Mouse (Mus musculus) cortical plate, adult 2 months (tissue): ENCODE measurements around the gene Wars2. TPM values are rescaled to one million over a fixed set of nuclear protein-coding genes. Genes with fewer than 3 reads are reported as not detected.

Experiments
- H3K27ac ChIP-seq: fragments of 200-500 bp; 2 replicates; pipeline ENCODE4 v1.5.1; 2012; ENCODE audit warnings: low read length, control low read depth, inconsistent platforms; ENCODE audit not compliant: insufficient read depth
- H3K4me1 ChIP-seq: fragments of 200-500 bp; 2 replicates; pipeline ENCODE4 v1.6.1; 2011; ENCODE audit warnings: low read length; ENCODE audit not compliant: control insufficient read depth, insufficient read depth
- H3K4me3 ChIP-seq: fragments of 200-500 bp; 2 replicates; pipeline ENCODE4 v1.5.1; 2011; ENCODE audit warnings: mild to moderate bottlenecking, low read length, control low read depth; ENCODE audit not compliant: insufficient read depth
- CTCF ChIP-seq: fragments of 200-500 bp; IDR thresholded peaks from 2 replicates; pipeline ENCODE4 v1.5.1; 2011; ENCODE audit warnings: mild to moderate bottlenecking, control low read depth, low read length; ENCODE audit not compliant: insufficient read depth; ENCODE audit errors: extremely low read depth
- POLR2A ChIP-seq: fragments of 200-500 bp; IDR thresholded peaks from 2 replicates; pipeline ENCODE4 v1.6.1; 2011; ENCODE audit warnings: mild to moderate bottlenecking, low read length, control low read depth; ENCODE audit not compliant: insufficient read depth; ENCODE audit errors: extremely low read depth
- polyA plus RNA-seq: library from polyadenylated mRNA; depleted of rRNA; stranded (reverse); fragments of >200 nt; gene quantifications from 2 replicates; pipeline ENCODE4 v1.2.3, GENCODE M21; 2012; rRNA removed

The Wars2 gene
- 4.1 and 4.8 TPM in 2 replicates for polyA plus RNA-seq

DNA sequence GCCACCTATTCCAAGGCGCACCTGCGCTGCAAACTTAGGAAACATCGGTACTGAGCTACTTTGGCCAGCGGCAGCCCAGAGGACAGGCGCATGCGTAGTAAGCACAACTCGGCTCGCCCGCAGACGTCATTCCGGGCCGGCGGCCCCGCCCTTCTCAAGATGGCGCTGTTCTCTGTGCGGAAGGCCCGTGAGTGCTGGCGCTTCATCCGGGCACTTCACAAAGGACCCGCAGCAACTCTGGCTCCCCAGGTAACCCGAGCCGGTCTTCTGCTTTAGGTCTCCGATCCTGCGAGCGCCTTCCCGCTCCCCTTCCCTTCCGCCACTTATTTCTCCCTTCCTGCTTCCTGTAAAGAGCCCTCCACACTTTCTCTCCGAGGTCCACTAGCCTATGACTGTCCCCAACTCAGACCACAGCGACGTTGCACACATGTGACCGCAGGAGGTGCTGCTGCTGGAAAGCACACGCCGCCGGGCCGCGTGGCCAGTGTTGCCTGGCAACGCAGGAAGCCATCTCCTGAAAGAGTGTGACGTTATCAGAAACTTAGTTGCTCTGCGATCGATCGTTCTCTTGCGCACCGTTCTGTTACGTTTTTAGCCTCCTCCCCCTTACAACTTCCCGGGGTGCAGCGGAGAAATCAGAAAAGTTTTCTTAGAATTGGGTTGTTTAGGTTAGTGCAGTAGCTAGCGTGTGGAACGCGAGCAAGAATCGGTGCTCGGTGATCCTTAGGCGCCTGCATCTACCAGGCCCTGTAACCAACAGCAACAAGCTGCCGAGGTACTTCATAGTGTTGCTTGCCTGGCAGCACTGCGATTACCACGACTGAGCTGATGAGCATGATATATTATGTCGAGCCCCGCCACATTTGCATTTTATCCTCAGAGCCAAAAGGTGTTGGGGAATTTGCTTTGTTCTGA lies at the start of gene Wars2:
Gene Wars2, plus strand, starts transcription at position 129 of the 915 bp plus-strand sequence.
- peak within 1 kb of the TSS; percentile 54 for H3K4me3 ChIP-seq
- H3K4me1 ChIP-seq, result no peaks in the 10 kb centered on the region
- TF ChIP-seq POLR2A (peak; percentile 86), CTCF (no peak)
- peak within 1 kb of the TSS; percentile 51 for H3K27ac ChIP-seq

DNA sequence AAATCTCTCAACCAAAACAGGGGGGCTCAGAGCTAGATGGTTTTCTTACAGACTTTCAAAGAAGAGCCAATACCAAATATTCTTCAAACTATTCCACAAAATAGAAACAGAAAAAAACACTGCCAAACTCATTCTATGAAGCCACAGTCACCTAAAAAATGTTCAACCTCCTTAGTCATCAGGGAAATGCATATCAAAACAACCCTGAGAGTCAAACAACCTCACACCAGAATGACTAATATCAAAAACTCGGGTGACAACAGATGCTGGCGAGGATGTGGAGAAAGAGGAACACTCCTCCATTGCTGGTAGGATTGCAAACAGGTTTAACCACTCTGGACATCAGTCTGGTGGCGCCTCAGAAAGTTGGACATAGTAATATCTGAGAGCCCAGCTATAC lies 44.1 kb upstream of the Wars2 start:
- TF ChIP-seq POLR2A, result no peak
- TF ChIP-seq CTCF, result no peak
- no peak overlapping the region for H3K27ac ChIP-seq
- H3K4me1 ChIP-seq, result no peaks in the 10 kb centered on the region

DNA sequence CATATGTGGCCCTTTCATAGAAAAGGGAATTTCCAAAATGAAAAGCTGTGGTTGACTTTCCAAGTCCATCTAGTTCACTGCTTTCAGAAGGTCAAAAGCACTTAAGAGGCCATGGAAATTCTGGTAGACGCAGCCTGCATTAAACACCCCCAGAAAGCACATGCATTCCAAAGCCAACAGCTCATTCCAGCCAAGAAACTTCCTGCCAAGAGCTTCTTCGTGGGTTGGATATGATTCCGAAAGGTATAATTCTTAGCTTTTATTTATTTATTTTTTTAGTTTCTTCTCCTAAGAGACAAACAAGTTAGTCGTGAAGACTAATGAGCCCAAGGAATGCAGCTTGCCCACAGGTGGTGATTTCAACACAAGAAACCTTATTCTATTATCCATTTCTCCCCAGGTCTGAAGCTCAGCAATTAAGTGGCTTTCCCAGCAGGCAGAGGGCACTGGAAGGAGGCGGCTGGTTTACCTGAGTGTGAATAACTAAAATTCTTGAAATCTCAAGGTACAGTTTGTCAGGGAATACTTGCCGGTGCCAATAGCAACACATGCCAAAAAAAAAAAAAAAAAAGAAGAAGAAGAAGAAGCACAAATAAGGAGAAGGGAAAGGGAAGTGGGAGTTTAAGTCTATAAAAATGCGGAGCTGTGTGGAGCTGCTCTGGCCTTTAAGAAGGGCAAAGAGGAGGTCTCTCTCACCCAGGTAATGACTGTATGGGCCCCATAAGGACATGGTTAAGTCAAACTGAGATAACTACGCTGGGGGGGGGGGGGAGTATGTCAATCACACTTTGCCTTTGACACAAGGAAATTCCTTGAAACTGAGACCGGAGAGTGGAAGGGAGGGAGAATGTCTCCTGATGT lies 30.3 kb upstream of the Wars2 start:
- H3K4me1 ChIP-seq, result no peaks in the 10 kb centered on the region
- TF ChIP-seq POLR2A, result no peak
- no peak for TF ChIP-seq CTCF
- no peak overlapping the region for H3K27ac ChIP-seq
- H3K4me3 ChIP-seq, result no peak overlapping the region

More for the DNA sequence above, 44.1 kb upstream of the Wars2 start:
- no peak overlapping the region for H3K4me3 ChIP-seq

DNA sequence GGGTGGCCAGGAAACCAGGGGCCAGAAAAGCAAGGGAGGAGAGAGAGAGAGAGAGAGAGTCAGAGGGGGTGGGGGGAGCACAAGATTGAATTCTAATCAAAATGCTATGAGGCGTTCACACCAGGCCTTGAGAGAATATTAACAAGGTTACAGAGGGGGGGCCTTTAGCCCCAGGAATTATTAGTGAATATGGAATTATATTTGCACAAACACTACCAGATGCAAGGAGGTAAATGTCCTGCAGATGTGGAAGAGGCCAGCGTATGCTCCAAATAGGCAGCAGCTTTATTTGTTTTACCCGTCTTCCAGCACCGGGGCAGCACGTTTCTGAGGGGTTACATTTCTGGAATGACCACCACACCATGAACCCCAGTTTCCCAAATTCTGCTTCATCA lies 29.7 kb upstream of the Wars2 start:
- TF ChIP-seq CTCF, result no peak
- TF ChIP-seq POLR2A, result no peak
- Histone ChIP-seq H3K4me3 (no peak overlapping the region), H3K4me1 (no peaks in the 10 kb centered on the region), H3K27ac (no peak overlapping the region)

DNA sequence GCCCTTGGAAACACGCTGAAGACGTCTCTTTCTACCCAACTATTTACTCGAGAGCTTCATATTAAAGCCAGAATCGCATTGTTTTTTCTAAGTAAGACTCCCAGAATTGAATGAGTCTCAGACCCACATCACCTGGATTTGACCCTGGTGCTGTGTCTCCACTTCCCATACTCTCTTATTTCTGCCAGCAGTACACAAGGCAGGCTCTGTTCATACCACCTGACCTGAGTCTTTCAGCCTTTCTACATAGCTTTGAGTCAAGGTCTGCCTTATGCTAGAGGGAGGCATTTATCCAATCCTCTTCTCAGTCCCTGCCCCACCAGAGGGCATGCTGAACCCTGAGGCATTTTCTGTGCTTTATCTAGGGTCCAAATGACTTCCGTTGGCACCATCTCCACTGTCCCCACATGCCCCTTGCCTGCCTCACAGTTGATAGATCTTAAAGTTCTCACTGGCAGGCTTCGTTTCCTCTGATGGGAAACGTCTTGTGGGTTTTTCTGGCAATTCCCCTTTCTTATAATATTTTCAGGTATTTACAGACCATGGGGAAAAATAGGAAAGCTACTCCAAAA lies 27.5 kb upstream of the Wars2 start:
- Histone ChIP-seq H3K4me3 (no peak overlapping the region), H3K4me1 (no peaks in the 10 kb centered on the region), H3K27ac (no peak overlapping the region)
- TF ChIP-seq CTCF, result no peak
- no peak for TF ChIP-seq POLR2A

DNA sequence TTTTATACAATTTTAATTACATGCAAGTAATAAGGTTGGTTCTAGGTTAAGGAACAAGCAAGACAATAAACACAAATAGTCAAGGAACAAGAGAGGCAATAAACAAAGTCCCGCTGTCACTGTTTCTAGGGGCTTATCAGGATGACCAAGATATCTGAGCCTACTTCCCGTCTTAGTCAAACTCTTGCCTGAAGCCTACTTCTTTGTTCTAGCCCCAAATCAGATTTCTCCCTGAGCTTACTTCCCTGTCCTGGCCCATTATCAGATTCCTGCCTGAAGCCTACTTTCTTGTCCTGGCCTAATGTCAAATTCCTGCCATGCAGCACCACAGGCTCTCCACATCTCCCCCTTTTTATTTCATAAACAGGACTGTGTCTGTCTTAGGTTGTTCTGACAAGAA lies 19.9 kb upstream of the Wars2 start:
- no peak overlapping the region for H3K4me3 ChIP-seq
- no peak overlapping the region for H3K27ac ChIP-seq
- H3K4me1 ChIP-seq, result no peaks in the 10 kb centered on the region
- TF ChIP-seq CTCF, result no peak
- no peak for TF ChIP-seq POLR2A

DNA sequence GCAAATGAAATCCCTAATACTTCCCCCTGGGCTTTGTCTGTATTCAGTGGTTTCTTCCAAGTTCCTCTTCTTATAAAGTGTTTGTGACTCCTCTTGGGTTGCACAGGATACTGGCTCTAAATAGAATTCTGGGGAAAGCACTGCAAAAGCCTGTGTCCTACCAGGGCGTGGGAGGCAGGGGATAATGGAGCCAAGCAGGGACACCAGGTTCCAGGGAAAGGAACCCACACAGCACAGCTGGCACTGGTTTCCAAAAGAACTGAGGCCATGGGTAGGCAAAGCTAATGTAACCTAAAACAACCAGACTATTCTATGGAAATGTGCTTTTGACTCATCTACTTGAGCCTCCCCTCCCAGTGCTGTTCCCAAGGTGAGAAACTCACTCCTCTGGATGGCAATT lies 10.3 kb upstream of the Wars2 start:
- no peaks in the 10 kb centered on the region; the same call in 1 of the 2 replicates for H3K4me1 ChIP-seq
- H3K27ac ChIP-seq, result no peak overlapping the region
- TF ChIP-seq POLR2A, result no peak
- no peak overlapping the region for H3K4me3 ChIP-seq

DNA sequence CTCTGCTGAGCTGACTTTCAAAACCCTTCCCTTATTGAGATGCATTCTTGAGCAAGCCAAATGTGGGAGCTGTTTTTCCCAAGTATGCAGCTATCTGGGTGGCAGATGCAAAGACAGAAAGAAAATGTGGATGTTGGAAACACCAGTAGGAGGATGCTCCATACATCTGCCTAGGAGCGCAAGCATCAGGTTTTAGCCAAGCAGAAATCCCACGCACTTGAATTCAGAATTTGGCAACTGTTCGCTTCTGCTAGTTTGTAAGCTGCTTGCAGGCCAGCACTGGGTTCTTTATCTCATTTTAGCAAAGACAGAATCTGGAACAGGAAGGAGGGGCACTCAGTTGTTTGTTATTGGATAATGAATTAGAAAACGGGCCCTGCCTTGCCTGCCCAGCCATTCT lies 8.9 kb upstream of the Wars2 start:
- no peak overlapping the region for H3K4me3 ChIP-seq
- H3K4me1 ChIP-seq, result no peaks in the 10 kb centered on the region; the same call in 1 of the 2 replicates
- no peak overlapping the region for H3K27ac ChIP-seq
- TF ChIP-seq POLR2A (no peak), CTCF (no peak)

DNA sequence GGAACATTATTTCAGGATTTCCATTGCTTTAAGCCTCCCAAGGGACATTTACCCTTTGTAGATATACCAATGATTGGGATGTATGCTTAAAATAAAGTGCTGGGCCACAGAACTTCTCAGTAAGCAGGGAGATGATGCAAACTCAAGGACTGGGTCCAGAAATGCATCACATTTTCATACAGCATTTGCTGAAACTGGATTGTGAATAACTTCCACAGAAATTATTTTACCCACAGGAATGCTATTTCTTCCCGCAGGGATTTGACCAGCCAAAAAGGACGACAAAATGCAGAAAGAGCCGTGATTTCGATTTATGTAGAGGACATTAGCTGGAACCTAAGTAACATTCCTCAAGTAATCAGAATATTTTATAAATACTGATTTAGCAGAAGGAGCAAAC lies 7.0 kb upstream of the Wars2 start:
- H3K27ac ChIP-seq, result no peak overlapping the region
- no peak overlapping the region for H3K4me3 ChIP-seq
- H3K4me1 ChIP-seq, result no peaks in the 10 kb centered on the region; the same call in 1 of the 2 replicates
- TF ChIP-seq CTCF, result no peak
- no peak for TF ChIP-seq POLR2A
